Mouse (Mus musculus): ENCODE data around the gene Prf1.

- TF ChIP-seq E2F4 (IDR thresholded peaks at IDR 0.05; ENCODE audit: insufficient replicate concordance, low read depth, low read length) = no peak
- no peak for TF ChIP-seq SMC3 (IDR thresholded peaks at IDR 0.05; ENCODE audit: low read depth, low read length)
- TF ChIP-seq MAZ (IDR thresholded peaks at IDR 0.05; ENCODE audit: low read depth, low read length) = no peak
- no peak for TF ChIP-seq ELF1 (IDR thresholded peaks at IDR 0.05; ENCODE audit: low read depth, low read length)
- no peak for TF ChIP-seq ZC3H11A (IDR thresholded peaks at IDR 0.05; ENCODE audit: low read depth, low read length)
- TF ChIP-seq JUND (conservative IDR thresholded peaks at IDR 0.05; ENCODE audit: low read depth, low read length) = no peak
- no peak for TF ChIP-seq MAX (IDR thresholded peaks at IDR 0.05; ENCODE audit: low read length)
- no peak for TF ChIP-seq USF1 (IDR thresholded peaks at IDR 0.05; ENCODE audit: low read depth, low read length)
- TF ChIP-seq POLR2A (IDR thresholded peaks at IDR 0.05; ENCODE audit: low read depth, low read length) = no peak
Measured at GRCm38 (mm10) chr10:61248596-61249114, 49.0 kb upstream of the Prf1 start.

Measured in CH12.LX (cell line).